Mouse (Mus musculus) activated CD4-positive, CD25-positive, alpha-beta regulatory T cell (primary cell): ENCODE data around the gene Nup54. TPM values are rescaled to one million over a fixed set of nuclear protein-coding genes. Genes with fewer than 3 reads are reported as not detected.

Experiments used
- polyA plus RNA-seq, 2 experiments: library from polyadenylated mRNA; unstranded; fragments of 100-300 nt; shearing (Covaris generic); gene quantifications; one replicate each; pipeline ENCODE4 v1.2.1; 2017

The Nup54 gene
- polyA plus RNA-seq, result 10 to 100 TPM; 37.7 to 40.5 TPM

DNA sequence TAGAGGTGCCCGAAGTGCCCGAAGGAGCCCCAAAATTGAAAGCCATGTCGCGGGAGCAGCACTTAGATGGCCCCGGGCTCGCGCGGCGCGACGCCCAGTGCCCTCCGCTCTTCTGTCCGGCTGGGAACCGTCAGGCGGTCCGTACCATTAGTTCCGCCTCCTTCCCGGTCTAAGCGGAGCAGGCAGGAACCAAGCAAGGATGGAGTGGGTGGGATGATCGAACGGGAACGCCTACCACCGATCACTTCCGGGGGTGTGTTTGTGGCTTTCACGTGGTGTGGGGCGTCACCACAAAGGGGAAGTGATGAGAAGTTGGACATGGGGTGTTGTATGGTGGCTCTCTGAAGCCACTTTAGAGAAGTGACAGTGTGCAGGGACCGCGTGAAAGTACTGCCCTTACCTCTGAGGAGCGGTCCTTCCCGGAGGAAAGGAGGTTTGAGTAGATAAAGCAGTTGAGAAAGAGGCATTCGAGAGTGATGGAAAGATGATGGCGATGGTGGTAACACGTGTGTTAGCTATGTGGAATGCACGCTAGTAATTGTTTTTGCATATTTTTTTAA is at the start of gene Nup54:
Gene Nup54 (minus strand): TSS at position 195 of the 560 bp plus-strand sequence.

Other genes with a start within 250 kb of the Nup54 start
- not detected for gene U90926, start 219.8 kb downstream of the Nup54 start, polyA plus RNA-seq
- under 1 TPM in 1 of 2 experiments, not detected in 1; 0.27 TPM for gene Ppef2, start 178.9 kb downstream of the Nup54 start, polyA plus RNA-seq
- gene Naaa, start 157.0 kb downstream of the Nup54 start, polyA plus RNA-seq, result 1 to 10 TPM; 6.3 to 7.7 TPM
- gene Sdad1, start 124.7 kb downstream of the Nup54 start, polyA plus RNA-seq, result 10 to 100 TPM; 24.4 to 49.7 TPM
- 1 to 10 TPM in 1 of 2 experiments, under 1 TPM in 1; 0.89 to 1.8 TPM for gene Cxcl9, start 107.1 kb downstream of the Nup54 start, polyA plus RNA-seq
- gene Art3, start 103.4 kb downstream of the Nup54 start, polyA plus RNA-seq, result 1 to 10 TPM in 1 of 2 experiments, under 1 TPM in 1; 0.93 to 1.1 TPM
- gene Cxcl10, start 86.3 kb downstream of the Nup54 start, polyA plus RNA-seq, result 10 to 100 TPM; 14.3 to 43.4 TPM
- 10 to 100 TPM; 23.5 to 28.8 TPM for gene Scarb2, start 71.6 kb upstream of the Nup54 start, polyA plus RNA-seq
- gene Fam47e, start 119.8 kb upstream of the Nup54 start, polyA plus RNA-seq, result not detected
- 1 to 10 TPM in 1 of 2 experiments, not detected in 1; 1.1 TPM for gene Stbd1, start 167.8 kb upstream of the Nup54 start, polyA plus RNA-seq
- under 1 TPM in 1 of 2 experiments, not detected in 1; 0.14 TPM for gene Ccdc158, start 240.1 kb upstream of the Nup54 start, polyA plus RNA-seq
- gene Shroom3, start 248.2 kb upstream of the Nup54 start, polyA plus RNA-seq, result 1 to 10 TPM in 1 of 2 experiments, under 1 TPM in 1; 0.07 to 1.2 TPM